Mouse (Mus musculus) kidney, adult 2 months (tissue): ENCODE data around the gene Pcca. TPM values are rescaled to one million over a fixed set of nuclear protein-coding genes. Genes with fewer than 3 reads are reported as not detected.

Experiments
- DNase-seq: peaks from one replicate; pipeline ENCODE4 v3.0.0; 2021
- H3K27ac ChIP-seq: fragments of 200-500 bp; 2 replicates; pipeline ENCODE4 v1.5.1; 2012; ENCODE audit warnings: low read depth, low read length, control low read depth, inconsistent platforms; ENCODE audit not compliant: insufficient read depth
- H3K27me3 ChIP-seq: fragments of 200-500 bp; replicated peaks from 2 replicates; pipeline ENCODE4 v1.6.1; 2012; ENCODE audit warnings: mild to moderate bottlenecking, moderate library complexity, low read length, inconsistent platforms; ENCODE audit not compliant: control insufficient read depth, insufficient read depth
- H3K36me3 ChIP-seq: fragments of 200-500 bp; 2 replicates; pipeline ENCODE4 v1.6.1; 2012; ENCODE audit warnings: mild to moderate bottlenecking, moderate library complexity, low read length, inconsistent platforms; ENCODE audit not compliant: control insufficient read depth, insufficient read depth
- H3K4me1 ChIP-seq: fragments of 200-500 bp; 2 replicates; pipeline ENCODE4 v1.6.1; 2011; ENCODE audit warnings: low read length; ENCODE audit not compliant: control insufficient read depth, insufficient read depth
- H3K4me3 ChIP-seq: fragments of 200-500 bp; 2 replicates; pipeline ENCODE4 v1.5.1; 2011; ENCODE audit warnings: mild to moderate bottlenecking, low read depth, low read length, control low read depth; ENCODE audit not compliant: insufficient read depth
- CTCF ChIP-seq: fragments of 200-500 bp; conservative IDR thresholded peaks from 2 replicates; pipeline ENCODE4 v1.5.1; 2011; ENCODE audit warnings: low read depth, mild to moderate bottlenecking, control low read depth, low read length, moderate library complexity, mixed read lengths; ENCODE audit not compliant: insufficient read depth, insufficient read length
- POLR2A ChIP-seq: fragments of 200-500 bp; IDR thresholded peaks from one replicate; pipeline ENCODE4 v1.6.1; 2011; ENCODE audit warnings: low read depth, low read length, control low read depth
- WGBS: fragments of 180-500 bp; shearing (Covaris S2); methylation state at CpG from one replicate; pipeline ENCODE4 v1.1.7; 2018; 5-methylcytosine and 5-hydroxymethylcytosine counted together
- polyA plus RNA-seq: library from polyadenylated mRNA; depleted of rRNA; stranded (reverse); fragments of >200 nt; gene quantifications from 2 replicates; pipeline ENCODE4 v1.2.3, GENCODE M21; 2012

Gene Pcca
- polyA plus RNA-seq, 1 experiment = 77.1 TPM

DNA sequence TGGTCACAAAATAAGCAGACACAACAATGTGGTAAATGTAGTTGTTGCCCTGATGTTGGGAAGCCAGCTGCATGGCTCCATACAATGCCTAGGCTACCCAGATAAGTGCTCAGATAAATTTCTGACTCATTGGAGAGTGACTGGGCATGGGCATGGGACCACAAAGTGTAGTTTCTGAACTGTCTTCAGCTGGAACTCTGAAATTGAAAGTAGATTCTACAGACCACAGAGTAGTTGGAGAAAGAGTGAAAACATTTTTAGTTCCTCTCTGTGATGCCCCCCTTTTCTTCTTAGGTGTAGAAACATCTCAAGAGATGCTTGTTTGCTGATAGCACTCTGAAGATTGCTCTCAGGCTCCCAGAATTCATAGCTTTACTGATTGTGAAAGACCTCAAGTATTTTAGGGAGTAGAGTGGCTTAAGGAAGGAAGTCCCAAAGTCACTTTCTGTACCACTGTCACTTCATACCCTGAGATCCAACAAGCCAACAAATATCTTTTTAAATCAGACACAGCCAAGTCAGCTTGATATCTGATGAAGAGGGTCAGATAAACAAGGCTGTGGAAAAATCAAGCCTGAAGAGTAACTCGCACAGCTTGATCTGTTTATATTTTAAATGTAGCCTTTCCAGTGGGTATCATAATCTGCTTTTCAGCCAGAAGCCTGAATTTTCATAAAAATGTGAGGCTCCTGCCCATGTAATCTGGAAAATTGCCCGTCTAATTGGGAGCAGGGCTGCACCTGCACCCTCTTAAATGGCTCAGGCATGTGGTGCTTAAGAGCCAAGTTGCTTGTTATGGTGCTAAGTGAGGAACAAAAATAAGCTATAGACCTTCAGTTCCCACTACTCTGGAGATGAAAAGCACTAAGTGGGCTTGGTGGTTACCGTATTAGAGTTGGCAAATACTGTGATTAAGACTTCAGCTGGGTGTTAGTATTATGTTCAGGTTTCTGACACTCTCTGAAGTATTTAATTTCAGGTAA lies 214.0 kb downstream of the Pcca start:
- no peaks in the 10 kb centered on the region for H3K27me3 ChIP-seq
- H3K36me3 ChIP-seq = no peaks in the 10 kb centered on the region
- DNase-seq = no peak
- TF ChIP-seq POLR2A (no peak), CTCF (no peak)
- WGBS = 82% methylated on average over 3 of the region's 3 CpGs
- no peak overlapping the region for H3K4me3 ChIP-seq
- H3K4me1 ChIP-seq = no peaks in the 10 kb centered on the region
- H3K27ac ChIP-seq = no peak overlapping the region

DNA sequence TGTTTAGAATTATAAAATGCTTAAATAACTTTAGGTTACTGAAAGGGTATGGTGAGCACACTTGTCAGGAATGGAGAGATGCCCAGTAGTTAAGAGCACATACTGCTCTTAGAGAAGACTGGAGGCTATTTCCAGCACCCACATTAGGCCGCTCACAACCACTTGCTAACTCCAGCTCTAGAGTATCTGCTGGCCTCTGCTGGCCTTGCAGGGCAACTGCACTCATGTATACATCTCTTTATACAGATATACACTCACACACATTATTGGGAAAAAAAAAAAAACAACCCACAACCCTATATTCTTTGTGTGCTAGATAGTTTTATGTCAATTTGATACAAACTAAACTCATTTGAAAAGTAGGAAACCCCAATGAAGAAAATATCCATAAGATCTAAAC lies 217.4 kb downstream of the Pcca start:
- H3K4me1 ChIP-seq = no peaks in the 10 kb centered on the region
- H3K27me3 ChIP-seq = no peaks in the 10 kb centered on the region
- H3K4me3 ChIP-seq = no peak overlapping the region
- DNase-seq = no peak
- TF ChIP-seq POLR2A (no peak), CTCF (peak; percentile 24; the same call in 1 of the 2 replicates)
- no peaks in the 10 kb centered on the region for H3K36me3 ChIP-seq
- no peak overlapping the region for H3K27ac ChIP-seq
- WGBS = 100% methylated on average over 1 of the region's 1 CpGs

DNA sequence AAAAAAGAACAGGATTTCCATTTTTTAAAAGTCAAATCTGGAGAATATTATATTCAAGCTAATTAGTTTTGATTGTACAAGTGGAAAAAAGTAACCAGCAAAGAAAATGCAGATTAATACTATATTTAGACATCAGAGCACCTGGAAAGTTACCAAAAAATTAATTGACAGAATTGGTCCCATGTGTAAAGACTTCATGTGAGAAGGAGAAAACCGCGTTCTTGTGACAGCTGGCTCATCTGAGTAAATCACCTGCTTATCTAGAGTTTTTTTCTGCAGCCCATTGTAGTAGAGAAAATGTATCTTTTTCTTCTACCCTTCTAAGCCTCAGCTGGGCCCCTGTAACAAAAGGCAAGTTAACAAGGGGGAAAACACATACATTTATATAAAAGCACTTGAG lies 219.2 kb downstream of the Pcca start:
- WGBS = 65% methylated on average over 2 of the region's 2 CpGs
- no peak overlapping the region for H3K4me3 ChIP-seq
- TF ChIP-seq CTCF (no peak), POLR2A (no peak)
- H3K27ac ChIP-seq = no peak overlapping the region
- no peaks in the 10 kb centered on the region; the same call in 1 of the 2 replicates for H3K36me3 ChIP-seq
- no peaks in the 10 kb centered on the region for H3K4me1 ChIP-seq
- no peak for DNase-seq
- no peaks in the 10 kb centered on the region for H3K27me3 ChIP-seq

DNA sequence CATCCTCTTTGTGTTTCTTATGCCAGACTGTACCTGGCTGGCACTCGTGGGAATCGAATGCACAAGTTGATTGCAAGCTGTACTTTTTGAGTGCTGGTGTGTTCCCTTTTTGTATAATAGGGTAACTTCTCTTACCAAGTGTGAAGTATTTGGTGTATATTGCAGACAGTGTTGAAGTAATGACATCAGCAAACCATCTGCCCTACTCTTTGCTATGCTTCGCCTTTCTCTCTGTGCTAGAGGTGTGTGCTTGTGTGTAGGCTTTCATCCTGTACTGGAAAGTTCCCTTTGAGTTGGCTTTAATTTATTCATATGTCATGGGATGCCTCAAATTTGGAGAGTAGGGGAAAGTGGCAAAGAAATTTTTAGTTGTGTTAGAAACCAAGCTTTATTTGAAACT lies 220.2 kb downstream of the Pcca start:
- no peak overlapping the region for H3K27ac ChIP-seq
- H3K4me1 ChIP-seq = no peaks in the 10 kb centered on the region
- no peaks in the 10 kb centered on the region for H3K27me3 ChIP-seq
- H3K36me3 ChIP-seq = no peaks in the 10 kb centered on the region; the same call in 1 of the 2 replicates
- TF ChIP-seq CTCF = no peak
- no peak for TF ChIP-seq POLR2A
- 88% methylated on average over 3 of the region's 3 CpGs for WGBS
- no peak for DNase-seq
- no peak overlapping the region for H3K4me3 ChIP-seq

DNA sequence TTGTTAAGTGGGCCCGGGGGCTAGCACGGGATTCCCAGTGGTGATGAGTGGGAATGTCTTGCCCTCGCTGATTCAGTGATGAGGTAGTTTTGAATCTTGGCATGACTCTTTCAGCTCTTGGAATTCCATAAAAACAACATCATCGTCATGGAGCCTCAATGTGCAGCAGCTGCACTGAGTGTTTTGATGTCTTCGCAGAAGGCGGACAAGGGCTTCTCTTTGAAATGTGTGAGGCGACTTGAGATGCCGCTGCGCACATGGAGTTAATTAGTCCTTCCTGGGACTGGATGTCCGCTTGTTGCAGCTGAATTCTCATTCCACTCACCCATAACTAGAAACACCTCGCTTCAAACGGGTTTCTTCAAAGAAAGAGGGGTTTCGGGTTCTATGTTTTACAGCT lies 221.4 kb downstream of the Pcca start:
- 78% methylated on average over 13 of the region's 13 CpGs for WGBS
- H3K4me3 ChIP-seq = no peak overlapping the region
- TF ChIP-seq POLR2A (no peak), CTCF (no peak)
- H3K36me3 ChIP-seq = no peaks in the 10 kb centered on the region; the same call in 1 of the 2 replicates
- no peak overlapping the region for H3K27ac ChIP-seq
- no peak for DNase-seq
- H3K4me1 ChIP-seq = no peaks in the 10 kb centered on the region
- no peaks in the 10 kb centered on the region for H3K27me3 ChIP-seq

DNA sequence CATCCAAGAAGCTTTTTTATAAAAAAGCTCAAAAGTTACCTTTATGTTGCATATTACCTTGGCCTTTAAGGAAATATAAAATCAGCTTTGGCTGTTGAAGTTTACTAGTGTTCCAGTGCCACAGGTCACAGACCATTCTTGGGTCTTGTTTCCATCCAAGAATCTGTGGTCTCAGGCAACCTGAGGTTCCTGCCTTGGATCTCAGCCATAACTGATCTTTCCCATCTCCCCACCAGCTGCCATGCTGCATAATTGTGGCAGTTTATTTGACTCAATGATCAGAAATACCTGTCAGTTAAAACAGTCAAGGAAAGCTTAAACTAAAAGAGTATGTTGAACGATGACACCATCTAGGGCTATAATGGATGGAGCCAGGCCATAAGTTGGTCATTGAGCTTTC lies 222.5 kb downstream of the Pcca start:
- Histone ChIP-seq H3K4me3 (no peak overlapping the region), H3K27ac (no peak overlapping the region), H3K27me3 (no peaks in the 10 kb centered on the region), H3K36me3 (no peaks in the 10 kb centered on the region; the same call in 1 of the 2 replicates), H3K4me1 (no peaks in the 10 kb centered on the region)
- TF ChIP-seq POLR2A = no peak
- TF ChIP-seq CTCF = no peak
- WGBS = 98% methylated on average over 1 of the region's 1 CpGs
- no peak for DNase-seq

DNA sequence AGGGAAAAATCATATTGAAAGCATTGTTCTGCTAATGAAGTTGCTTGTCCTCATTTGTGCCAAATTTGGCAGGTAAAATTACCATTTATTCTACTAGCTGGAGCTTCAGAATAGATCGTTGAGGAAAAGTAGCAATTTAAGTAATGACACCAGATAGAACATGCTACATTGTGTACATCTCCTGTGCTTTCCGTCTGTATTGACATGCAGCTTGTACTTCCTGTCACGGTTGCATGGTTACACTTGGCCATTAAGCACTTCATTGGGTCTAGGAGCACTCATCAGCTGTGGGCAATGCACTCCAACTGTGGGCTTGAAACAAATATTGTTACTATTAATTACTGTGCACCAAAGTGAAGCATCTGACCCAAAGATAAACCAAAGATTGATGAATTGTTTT lies 225.8 kb downstream of the Pcca start:
- TF ChIP-seq CTCF = no peak
- TF ChIP-seq POLR2A = no peak
- H3K36me3 ChIP-seq = no peaks in the 10 kb centered on the region; the same call in 1 of the 2 replicates
- DNase-seq = no peak
- 44% methylated on average over 3 of the region's 3 CpGs for WGBS
- no peaks in the 10 kb centered on the region for H3K4me1 ChIP-seq
- H3K4me3 ChIP-seq = no peak overlapping the region
- no peaks in the 10 kb centered on the region for H3K27me3 ChIP-seq
- H3K27ac ChIP-seq = no peak overlapping the region
